Mouse (Mus musculus) cerebellum, adult 2 months (tissue): ENCODE data around the gene Ahcyl2.

Experiments
- CTCF ChIP-seq: fragments of 200-500 bp; IDR thresholded peaks from 2 replicates; pipeline ENCODE4 v1.5.1; 2011; ENCODE audit warnings: low read depth, mild to moderate bottlenecking, control low read depth, low read length, moderate library complexity, borderline replicate concordance; ENCODE audit not compliant: insufficient read depth
- POLR2A ChIP-seq: fragments of 200-500 bp; IDR thresholded peaks from 2 replicates; pipeline ENCODE4 v1.6.1; 2011; ENCODE audit warnings: low read length, control low read depth, borderline replicate concordance; ENCODE audit not compliant: insufficient read depth

DNA sequence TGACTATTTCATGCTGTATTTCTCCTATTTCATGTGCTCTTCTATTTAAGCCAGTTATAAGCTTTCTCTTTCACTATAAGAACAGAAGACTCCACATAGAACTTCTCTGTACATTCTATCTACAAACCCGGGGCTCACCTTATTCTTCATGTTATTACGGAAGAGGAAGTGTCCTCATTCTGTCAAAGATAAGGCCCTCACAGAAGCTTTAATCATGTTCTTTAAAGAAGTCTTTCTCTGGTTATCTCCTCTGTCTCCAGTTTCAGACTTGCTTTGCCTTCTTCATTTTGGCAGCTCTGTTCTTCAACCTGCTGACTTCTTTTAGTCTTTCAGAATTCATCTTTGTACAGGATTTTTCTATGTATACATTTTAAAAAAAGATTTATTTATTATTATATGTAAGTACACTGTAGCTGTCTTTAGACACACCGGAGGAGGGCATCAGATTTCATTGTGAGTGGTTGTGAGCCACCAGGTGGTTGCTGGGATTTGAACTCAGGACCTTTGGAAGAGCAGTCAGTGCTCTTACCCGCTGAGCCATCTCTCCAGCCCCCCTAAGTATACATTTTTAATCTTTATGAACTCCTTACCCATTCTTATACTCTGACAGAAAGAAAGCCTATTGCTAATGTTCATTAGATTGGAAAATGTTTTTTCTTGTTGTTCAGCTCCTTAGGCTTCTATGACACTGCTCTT is 8.9 kb downstream of the Ahcyl2 start:
- no peak for TF ChIP-seq POLR2A
- no peak for TF ChIP-seq CTCF
